Mouse (Mus musculus) adrenal gland (tissue): Measurements from ENCODE around the gene Rxfp2.

Experiments
- intact Hi-C: fragments of 180-260 bp; cut with DNase I; formaldehyde crosslinking; loops from one replicate; pipeline ENCODE4 v1.15.1; 2025

Gene Rxfp2

DNA sequence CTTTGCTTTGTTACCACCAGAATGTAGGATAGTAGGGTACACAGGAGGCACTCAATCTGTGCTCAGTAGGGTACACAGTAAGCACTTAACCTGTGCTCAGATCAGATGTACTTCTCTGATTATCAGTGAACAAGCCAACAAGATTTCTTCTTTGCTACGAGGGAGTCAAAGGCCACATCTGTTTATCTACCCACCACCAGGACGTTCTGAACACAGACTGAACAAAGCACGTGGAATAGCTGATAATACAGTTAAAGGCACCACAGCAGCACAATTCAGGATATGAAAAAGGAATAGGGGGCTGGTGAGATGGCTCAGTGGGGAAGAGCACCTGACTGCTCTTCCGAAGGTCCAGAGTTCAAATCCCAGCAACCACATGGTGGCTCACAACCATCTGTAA lies 18.4 kb downstream of the Rxfp2 start:
- intact Hi-C loops, result no loop called here

DNA sequence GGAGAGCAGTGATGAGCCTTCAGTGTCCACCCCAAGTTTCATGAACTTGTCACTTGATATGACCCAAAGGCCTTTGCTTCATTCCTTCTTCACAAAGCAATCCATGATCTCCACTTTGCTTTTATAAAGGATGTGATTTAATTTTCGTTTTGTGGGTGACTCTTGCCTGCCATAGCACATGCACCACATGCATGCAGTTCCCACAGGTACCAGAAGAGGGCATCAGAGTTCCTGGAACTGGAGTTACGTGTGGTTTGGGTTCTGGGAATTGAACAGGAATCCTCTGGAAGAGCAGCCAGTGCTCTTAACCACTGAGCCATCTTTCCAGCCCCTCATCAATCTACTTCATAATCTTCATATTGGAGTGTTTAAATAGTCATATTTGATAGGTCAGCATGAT lies 26.1 kb downstream of the Rxfp2 start:
- intact Hi-C loops, result no loop called here

DNA sequence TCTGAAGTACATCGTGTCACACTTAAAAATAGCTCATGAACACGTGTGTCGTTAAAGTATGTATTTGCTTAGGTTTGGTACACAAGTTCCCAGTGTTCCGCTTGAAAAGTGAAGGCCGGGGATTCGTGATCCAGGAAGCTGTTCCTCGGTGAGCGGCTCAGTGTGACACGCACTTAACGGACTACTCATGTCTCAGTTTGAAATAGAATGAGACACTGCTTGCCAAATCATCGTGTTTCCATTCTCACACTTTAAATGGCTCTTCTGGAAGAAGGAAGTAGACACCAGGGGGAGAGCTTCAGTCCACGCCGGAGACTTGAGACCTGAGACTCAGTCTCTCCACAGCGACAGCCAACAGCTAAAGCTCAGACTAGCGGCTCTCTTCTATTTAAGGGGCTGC lies 28.0 kb downstream of the Rxfp2 start:
- intact Hi-C loops, result no loop called here

DNA sequence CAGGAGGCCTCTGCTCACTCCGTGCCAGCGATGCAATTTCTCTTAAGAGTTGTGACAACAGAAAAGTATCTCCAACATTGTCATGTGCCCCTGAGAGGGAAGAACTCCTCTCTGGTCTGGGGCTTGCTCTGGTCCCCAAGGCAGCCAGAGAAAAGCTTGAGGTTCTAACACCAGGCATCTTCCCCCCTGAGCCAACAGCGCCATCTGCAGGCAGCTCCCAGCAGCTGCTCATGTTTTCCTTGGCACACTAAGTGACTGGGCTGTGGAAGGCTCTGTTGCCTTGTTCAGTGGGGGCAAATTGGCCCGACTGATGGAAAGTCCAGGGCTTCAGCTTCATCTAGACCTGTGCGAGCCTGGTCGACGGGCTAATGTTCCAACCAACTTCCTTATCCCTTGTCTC lies 31.5 kb downstream of the Rxfp2 start:
- intact Hi-C loops, result no loop called here

DNA sequence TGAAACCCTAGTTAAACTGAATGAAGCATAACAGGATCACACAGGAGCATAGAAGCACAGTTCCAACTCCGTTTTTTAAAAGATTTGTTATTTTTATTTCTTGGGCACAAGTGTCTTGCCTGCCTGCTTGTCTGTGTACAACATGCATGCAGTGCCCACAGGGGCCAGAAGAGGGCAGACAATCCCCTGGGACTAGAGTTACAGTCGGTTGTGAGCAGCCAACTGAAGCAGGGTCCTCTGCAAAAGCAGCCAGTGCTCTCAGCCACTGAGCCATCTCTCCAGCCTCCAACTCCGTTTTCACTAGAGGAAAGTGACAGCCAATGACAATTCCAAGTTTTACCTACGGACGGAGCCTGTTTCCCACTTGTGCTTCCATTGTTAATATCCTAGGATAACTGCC lies 33.4 kb downstream of the Rxfp2 start:
- intact Hi-C loops, result no loop called here

DNA sequence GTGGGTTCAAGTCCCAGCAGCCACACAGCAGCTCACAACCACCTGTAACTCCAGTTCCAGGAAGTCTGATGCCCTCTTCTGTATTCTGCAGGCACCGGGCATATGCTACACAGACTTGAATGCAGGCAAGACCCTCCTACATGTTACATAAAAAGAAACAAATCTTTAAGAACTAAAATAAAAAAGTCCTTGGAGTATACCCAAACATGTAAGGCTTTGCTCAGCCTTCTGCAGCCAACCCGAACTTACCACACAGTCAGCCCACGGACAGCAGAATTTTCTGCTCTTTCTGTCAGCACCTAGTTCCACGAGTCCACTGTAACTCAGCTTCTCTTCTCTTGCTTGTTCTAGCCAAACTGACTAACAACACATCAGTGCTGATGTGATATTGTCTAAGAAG lies 34.8 kb downstream of the Rxfp2 start:
- intact Hi-C loops, result no loop called here

DNA sequence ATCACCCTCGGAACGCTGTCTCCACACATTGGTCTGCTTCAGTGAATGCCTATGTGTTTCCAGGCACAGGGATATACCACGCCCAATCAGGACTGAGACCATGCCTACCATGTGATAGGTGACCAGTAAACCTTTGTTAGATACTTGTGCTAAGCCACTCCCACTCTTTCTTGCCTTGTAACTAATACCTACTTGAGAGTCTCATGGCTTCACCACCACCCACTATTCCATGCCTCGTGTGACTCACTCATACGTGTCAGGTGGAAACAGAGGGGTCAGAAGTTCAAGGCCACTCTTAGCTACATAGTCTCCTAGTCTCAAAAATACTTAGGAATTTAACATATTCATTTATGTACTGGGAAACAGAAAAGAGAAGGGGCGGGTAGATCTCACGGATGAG lies 35.5 kb downstream of the Rxfp2 start:
- intact Hi-C loops, result no loop called here

DNA sequence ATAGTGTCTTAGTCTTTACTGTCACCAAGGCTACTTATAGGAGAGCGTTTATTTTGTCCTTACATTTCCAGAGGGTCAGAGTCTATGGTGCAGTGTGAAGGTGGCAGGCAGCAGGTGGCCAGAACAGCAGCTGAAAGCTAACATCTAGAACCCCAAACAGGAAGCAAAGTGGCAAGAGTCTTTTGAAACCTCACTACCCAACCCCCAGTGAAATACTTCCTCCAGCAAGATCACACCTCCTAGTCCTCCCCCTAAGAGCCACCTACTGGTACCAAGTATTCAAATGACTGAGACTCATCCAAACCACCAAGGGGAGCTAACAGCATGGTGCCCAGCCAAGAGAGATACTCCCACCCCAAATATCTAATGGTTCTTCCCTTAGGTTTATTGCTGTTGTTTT lies 36.8 kb downstream of the Rxfp2 start:
- intact Hi-C loops, result no loop called here

DNA sequence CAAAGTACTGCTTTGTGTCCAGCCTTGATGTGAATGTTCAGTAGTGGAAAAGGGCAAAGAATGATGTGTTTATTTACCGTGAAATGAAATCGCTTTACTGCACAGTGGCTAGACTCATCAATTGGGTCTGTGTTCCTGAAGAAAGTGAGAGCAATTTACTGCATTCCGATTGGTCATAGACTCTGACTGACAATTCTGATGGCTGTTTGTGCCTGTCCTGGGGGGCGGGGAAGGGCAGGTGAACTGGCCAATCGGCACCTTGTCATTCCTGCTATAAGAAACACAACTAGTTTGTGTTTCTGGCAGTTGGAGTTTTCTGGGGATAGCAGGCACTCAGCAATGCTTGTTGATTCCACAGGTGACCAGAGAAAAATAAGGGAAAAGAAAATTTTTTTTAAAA lies 37.6 kb downstream of the Rxfp2 start:
- intact Hi-C loops, result no loop called here

DNA sequence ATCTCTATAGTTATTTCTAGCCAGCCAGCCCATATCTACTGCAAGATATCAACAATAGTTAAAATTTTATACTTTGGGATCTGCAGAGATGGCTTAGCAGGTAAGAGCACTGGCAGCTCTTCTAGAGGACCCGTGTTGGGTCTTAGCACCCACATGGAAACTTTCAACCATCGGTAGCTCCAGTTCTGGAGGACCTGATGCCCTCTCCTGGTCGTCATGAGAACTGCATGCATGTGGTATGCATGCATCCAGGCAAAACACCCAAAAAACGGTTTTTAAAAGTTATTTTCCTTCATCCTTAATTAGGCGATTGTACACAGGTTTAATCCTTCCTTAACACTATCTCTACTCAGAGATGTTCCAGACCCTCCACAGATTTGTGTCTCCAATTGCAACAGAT lies 40.4 kb downstream of the Rxfp2 start:
- intact Hi-C loops, result no loop called here

DNA sequence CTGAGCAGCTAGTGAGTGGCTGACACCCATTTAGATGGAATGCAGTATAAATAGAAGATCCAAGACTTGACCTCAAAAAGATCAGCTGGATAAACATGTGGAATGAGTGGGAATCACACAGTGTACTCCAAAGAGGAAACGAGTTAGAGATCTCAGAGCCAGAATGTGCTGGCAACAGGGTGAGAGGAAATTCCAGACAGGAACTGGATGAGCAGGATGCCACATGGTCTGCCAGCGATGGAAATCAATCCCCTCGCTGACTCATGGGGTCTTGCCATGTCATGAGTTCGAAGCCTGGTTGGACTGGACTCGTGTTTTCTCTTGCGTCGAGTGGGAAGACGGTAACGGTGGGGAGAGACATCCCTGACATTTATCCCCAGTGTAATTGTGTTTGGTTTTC lies 41.0 kb downstream of the Rxfp2 start:
- intact Hi-C loops, result no loop called here

DNA sequence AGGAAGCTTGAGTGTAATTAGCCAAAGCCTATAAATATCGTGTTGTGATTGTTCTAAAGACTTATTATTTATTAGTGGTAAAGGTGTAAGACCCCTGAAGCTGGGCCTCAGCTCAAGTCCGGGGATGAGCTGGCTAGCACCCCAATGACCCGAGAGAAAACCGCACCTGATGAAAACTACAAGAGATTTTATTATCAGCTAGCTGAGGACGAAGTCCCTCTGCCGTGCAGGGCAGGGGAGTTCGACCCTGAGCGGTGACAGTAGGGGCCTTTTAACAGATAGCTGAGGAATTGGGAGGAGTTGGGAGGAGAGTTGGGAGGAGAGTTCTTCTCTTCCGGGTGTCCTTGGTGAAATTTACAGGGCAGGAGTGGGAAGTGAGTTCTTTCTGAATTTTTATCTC lies 42.6 kb downstream of the Rxfp2 start:
- intact Hi-C loops, result no loop called here

DNA sequence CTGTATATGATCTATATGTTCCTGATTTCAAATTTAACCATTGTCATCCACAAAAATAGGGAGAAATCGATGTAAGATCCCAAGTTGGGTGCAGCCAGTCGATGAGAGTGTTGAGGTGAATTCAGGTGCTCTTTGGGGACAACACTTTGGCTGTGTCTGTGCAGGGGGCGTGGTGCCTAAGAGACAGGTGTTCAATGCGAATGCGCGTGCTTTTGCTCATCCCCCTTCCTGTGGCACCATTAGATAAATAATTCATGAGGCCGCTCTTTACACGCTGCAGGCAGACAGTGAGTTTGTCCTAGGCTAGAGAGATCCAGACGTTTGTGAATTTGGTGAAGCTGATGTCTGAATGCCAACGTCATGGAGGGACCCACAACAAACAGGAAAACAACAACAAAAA lies 45.8 kb downstream of the Rxfp2 start:
- intact Hi-C loops, result no loop called here

DNA sequence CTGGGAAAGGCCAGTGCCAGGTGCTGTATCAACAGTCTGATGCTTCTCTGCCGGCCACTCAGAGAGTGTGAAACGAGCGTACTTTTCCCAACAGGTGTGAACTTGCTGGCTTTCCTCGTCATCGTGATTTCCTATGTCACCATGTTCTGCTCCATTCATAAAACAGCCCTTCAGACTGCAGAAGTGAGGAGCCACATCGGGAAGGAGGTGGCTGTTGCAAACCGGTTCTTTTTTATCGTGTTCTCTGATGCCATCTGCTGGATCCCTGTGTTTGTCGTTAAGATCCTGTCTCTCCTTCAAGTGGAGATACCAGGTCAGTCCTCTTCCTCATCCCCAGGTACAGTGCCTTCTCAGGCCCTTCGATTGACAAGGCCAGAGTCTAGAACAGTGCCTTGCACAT lies 51.6 kb downstream of the Rxfp2 start:
- intact Hi-C loops, result no loop called here

DNA sequence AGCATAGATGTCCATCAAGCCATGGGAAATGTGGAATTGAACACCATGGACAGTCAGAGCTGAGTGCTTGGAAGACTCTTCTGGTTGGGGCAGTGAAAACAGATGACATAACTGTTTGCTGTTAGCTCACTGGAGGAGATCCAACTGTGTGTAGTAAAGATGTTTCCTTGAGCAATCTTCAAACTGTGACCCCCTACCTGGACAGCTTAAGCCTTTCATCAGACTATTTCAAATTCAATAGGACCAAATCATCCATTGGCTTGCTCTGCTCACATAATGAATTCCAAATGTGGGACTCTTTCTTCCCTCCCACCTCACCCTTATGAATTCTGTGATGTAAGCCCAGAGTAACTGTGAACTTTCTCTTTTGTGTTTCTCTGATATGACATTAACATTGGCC lies 53.3 kb downstream of the Rxfp2 start:
- intact Hi-C loops, result no loop called here

DNA sequence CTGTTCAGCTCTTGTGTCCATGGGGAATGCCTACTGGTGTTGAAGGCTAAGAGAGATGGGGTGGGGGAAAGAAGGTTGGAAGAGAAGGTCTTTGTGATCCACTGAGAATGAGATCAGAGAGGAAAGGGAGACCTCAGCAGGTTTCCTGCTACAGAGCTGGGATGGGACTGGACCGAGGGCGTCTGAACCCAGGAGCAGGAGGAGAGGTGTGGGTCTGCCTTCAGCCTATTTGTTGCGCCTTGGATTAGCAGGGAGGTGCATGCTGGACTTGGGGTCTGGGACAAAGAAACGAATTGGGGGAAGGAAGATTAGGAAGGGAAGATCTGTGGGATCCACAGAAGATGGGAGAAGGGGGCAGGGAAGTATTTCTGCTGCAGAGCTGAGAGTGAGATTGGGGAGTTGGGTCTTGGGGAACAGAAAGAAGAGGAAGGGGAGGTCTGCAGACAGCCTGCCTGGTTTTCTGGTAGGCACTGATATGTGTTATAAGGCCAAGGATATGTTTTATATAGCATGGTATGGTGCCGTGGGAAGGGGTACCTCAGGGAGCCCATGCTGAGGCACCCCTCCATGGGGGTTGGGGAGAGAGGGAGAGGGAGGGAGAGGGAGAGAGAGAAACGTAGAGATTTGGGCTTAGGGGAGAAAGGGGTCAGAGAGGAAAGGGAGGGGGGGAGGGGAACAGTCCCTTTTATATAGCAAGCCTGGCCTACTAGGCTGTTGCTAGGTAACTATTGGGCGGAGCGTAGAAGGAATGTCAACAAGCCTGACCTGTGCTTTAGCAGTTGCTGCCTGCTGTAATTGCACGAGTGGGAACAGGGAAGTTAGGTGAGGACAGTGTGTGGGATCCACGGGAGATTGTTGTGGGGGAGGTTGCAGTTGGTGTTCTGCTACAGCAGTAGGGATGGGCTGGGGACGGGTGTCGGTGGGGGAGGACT lies 61.7 kb downstream of the Rxfp2 start:
- intact Hi-C loops, result no loop called here

DNA sequence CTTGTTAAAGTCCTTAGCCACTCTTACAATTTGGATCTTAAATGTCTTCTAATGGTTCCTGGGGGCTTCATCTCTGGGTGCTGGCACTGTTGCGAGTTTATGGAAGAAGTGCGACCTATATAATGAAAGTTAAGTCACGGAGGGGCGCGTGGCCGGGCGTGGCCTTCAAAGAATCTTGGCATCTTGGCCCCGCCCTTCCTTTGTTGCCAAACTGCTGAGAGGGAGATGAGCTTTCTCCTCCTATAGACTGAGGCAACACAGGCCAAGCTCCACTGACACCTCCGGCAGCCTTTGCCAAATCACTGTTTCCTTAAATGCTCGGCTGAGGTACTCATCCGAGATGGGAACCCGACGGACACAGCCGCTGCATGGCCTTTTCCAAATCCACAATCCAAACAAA lies 64.2 kb downstream of the Rxfp2 start:
- intact Hi-C loops, result no loop called here

DNA sequence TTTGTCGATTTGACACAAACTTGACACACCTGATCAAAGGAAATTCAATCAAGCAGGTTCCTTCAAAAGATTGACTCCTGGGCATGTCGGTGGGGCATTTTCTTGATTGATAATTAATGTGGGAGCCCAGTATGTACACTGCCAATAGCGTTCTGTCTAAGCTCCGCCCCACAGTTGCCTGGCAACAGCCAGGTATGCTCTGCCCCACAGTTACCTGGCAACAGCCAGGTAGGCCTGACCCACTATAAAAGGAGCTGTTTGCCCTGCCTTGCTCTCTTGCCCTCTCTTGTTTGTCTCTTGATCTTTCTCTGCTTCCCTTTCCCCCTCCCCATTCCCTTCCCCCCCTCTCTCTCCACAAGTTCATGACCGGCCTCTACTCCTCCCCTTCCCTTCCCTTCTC lies 64.7 kb downstream of the Rxfp2 start:
- intact Hi-C loops, result no loop called here

DNA sequence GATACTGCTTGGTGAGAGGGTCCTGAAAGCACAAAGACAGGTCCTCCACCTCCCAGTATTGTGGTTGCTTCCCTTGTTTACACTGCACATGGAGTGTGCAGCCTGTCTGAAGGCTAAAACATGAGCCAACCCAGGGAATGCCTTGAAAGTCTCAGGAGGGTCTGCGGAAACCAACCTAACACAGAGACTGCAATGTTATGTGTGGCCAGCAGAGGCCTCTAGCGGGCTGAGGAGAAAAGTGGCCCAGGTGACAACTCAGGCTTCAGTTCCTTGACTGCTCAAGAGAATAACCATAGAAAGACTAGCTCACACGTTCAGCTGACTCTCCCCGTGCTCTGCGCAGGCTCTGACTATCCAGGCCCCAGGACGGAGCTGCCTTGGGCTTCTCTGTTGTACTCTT lies 79.1 kb downstream of the Rxfp2 start:
- intact Hi-C loops, result loop anchor here (2.0 kb wide), 1 partner anchor 59 kb away; no protein-coding TSS in a partner anchor

DNA sequence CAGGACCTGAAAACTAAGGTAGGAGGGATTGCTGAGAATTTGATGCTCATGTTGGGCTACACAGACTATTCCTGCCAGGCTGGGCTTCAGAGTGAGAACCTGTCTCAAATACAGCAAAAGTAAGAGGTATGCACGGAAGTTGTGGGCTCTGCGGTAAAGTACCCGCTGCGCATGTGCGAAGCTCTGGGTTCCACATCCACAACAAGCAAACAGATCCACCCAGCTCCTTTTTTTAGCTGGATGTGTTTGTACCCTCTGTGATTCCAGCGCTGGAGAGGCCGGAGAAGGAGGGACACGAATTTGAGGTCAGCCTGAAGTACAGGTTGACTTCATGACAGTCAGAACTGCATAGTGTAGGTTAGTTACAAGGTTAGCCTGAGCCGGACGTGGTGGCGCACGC lies 80.3 kb downstream of the Rxfp2 start:
- intact Hi-C loops, result loop anchor here (2.0 kb wide), 1 partner anchor 58 kb away; no protein-coding TSS in a partner anchor

DNA sequence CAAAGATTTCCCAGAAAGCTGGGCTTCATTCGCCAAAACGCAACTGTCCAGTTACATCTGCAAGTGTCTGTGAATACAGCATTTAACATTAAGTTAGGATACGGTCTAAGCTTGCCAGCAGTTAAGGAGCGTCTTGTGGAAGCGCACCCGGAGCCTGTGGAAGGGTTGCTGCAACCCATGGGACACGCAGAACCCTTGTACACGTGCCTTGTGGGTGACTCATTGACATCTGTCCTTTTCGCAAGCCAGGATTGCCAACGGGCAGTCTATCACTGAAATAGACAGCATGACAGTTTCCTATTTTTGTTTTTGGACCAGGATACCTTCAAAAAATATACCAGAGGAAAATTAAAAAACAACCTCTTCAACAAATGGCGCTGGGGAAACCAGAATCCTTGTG lies 83.3 kb downstream of the Rxfp2 start:
- intact Hi-C loops, result no loop called here

DNA sequence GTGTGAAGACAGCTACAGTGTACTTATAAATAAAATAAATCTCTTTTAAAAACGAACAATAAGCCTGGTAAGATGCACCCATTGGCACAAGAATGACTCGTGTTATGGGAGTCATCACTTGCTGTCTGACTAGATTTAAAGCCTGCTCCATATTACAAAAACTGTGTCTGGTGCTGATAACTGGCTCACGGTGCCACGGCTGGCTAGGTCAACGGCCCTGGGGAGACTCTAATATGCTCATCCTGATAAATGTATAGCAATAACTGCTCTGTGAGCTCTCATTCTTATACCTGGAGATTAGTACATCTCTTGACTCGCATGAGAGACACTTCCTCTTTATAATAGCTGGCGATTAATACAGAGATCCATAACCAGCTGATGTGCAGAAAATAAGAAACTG lies 87.9 kb downstream of the Rxfp2 start:
- intact Hi-C loops, result no loop called here

DNA sequence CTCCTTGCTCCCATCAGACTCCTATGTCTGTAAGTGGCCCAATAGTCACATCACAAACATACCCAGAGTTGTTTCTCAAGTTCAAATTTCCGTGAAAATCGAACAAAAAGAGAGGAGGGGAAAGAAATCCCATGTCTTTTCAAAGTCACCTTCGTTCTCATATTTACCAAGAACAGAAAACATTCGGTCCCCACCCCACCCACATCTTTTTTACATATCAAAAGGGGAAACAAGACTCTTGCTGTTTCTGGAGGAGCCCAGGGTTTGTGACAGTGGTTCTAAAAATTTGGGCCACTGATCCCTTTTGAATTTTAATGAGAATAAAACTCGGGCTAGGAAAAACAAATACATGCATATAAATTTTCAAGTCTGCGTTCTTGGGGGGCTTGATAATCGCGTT lies 92.8 kb downstream of the Rxfp2 start:
- intact Hi-C loops, result no loop called here
